9 mouse cellular contexts compared by ENCODE assay signal in the genomic region with DNA sequence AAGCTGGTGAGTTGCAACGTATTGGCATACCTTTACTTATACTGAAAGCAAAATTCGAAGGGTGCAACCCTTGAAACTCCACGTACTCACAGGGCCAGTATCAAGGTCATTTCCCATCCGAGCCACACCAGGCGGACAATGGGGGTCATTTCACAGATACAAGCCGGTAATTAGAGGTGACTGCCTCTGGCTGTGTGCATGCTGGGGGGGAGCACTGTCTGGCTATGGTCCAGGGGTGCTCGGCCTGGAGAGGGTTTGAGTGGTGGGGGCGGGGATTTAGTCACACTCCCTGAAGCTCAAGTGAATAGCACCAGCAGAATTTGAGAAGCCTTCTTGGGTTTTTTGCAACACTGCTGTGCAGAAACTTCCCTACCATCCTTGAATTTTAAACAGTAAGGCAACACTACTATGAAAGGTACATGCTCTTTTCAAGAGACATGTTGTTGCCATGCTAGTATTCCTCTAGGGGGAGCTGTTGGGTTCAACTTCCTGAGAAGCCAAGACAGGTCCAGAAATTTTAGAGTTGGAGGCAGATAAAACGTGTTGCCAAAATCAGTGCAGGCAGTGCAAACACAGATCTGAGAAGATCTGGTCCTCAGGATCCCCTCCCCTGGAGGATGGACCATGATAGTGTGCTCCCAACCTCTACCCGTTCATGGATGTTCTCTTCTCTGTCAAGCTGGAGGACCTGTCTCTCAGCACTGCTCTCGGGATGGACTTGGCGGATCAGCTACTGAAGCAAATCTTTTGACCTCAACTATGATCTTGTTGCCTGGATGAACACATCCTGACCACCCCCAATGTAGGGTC.
DNase-seq lines count a peak whose midpoint lies in the region; ATAC-seq and TF ChIP-seq lines count a peak whose summit lies in the region.
"Had no signal": no experiment of that assay in that cellular context is flagged by ENCODE, and none has a peak within 500 bp of the region (broad histone marks: within the 10 kb centered on the region; RNA-seq: fewer than 3 reads in every experiment).

No protein-coding gene starts in this region.

- TF ChIP-seq POLR2A in lung, adult 2 months (IDR thresholded peaks at IDR 0.05; ENCODE audit: borderline replicate concordance, extremely low read depth, low read depth, low read length), result no peak

- H3K4me1 ChIP-seq in lung, embryonic 14.5 days (ENCODE audit: insufficient read depth), result no peaks in the 10 kb centered on the region
- H3K4me1 ChIP-seq in lung, adult 2 months (ENCODE audit: control insufficient read depth, insufficient read depth, low read length), result no peaks in the 10 kb centered on the region
- peaks cover 38% of the 10 kb centered on the region for H3K4me1 ChIP-seq in hindbrain, embryonic 10.5 days (replicated peaks)
- peaks cover 14% of the 10 kb centered on the region for H3K4me1 ChIP-seq in midbrain, embryonic 14.5 days (ENCODE audit: control insufficient read depth, insufficient read depth, low read length)
- H3K4me1 ChIP-seq: limb, embryonic 15.5 days had no signal

- no peaks in the 10 kb centered on the region for H3K9me3 ChIP-seq in lung, embryonic 14.5 days (ENCODE audit: low read depth, low read length)
- no peaks in the 10 kb centered on the region for H3K9me3 ChIP-seq in hindbrain, embryonic 10.5 days
- no peaks in the 10 kb centered on the region for H3K9me3 ChIP-seq in midbrain, embryonic 14.5 days (ENCODE audit: control insufficient read depth, low read length)
- H3K9me3 ChIP-seq: limb, embryonic 15.5 days had no signal

- H3K36me3 ChIP-seq in lung, embryonic 14.5 days (ENCODE audit: insufficient read depth), result no peaks in the 10 kb centered on the region
- H3K36me3 ChIP-seq in hindbrain, embryonic 10.5 days, result no peaks in the 10 kb centered on the region
- no peaks in the 10 kb centered on the region for H3K36me3 ChIP-seq in midbrain, embryonic 14.5 days (ENCODE audit: control insufficient read depth, insufficient read depth, low read length)
- H3K36me3 ChIP-seq: limb, embryonic 15.5 days had no signal

- ATAC-seq in lung, embryonic 14.5 days (ENCODE audit: insufficient read depth), result peak; percentile 52
- ATAC-seq in midbrain, embryonic 14.5 days (ENCODE audit: low FRiP score, low TSS enrichment), result peak; percentile 34; the same call in 1 of the 2 replicates

- no peak overlapping the region for H3K9ac ChIP-seq in lung, embryonic 14.5 days
- no peak overlapping the region for H3K9ac ChIP-seq in midbrain, embryonic 14.5 days (replicated peaks; ENCODE audit: low read length)
- H3K9ac ChIP-seq: limb, embryonic 15.5 days had no signal

- WGBS in lung, embryonic 14.5 days, result 40% methylated on average over 12 of the region's 12 CpGs
- 48% methylated on average over 12 of the region's 12 CpGs for WGBS in lung, adult 2 months
- 42% methylated on average over 12 of the region's 12 CpGs for WGBS in hindbrain, embryonic 10.5 days
- 40% methylated on average over 12 of the region's 12 CpGs for WGBS in midbrain, embryonic 14.5 days

- H3K27me3 ChIP-seq in lung, embryonic 14.5 days (ENCODE audit: insufficient read depth, low read length), result no peaks in the 10 kb centered on the region
- no peaks in the 10 kb centered on the region for H3K27me3 ChIP-seq in hindbrain, embryonic 10.5 days (ENCODE audit: insufficient read depth, poor library complexity, severe bottlenecking)
- no peaks in the 10 kb centered on the region for H3K27me3 ChIP-seq in midbrain, embryonic 14.5 days (ENCODE audit: control insufficient read depth, insufficient read depth, low read length)
- H3K27me3 ChIP-seq: limb, embryonic 15.5 days had no signal

- TF ChIP-seq CTCF in lung, embryonic 14.5 days (IDR thresholded peaks at IDR 0.05; ENCODE audit: low read depth), result peak; percentile 46
- TF ChIP-seq CTCF in lung, adult 2 months (IDR thresholded peaks at IDR 0.05; ENCODE audit: insufficient read depth, low read length), result no peak

- DNase-seq in lung, embryonic 14.5 days, result peak; percentile 50
- DNase-seq in lung, adult 2 months, result no peak
- DNase-seq in cerebellum, adult 18-20 months, result peak; percentile 28 to 32
- peak; percentile 42 for DNase-seq in hindbrain, embryonic 10.5 days (ENCODE audit: low spot score)
- DNase-seq in midbrain, embryonic 14.5 days, result peak; percentile 51
- no peak for DNase-seq in layer of hippocampus, adult 11-12 months (ENCODE audit: low spot score)
- no peak for DNase-seq in frontal cortex, postnatal 14 days (ENCODE audit: low spot score in 2 of 2)
- no peak for DNase-seq in heart, adult 18-20 months

- H3K4me3 ChIP-seq in lung, embryonic 14.5 days (ENCODE audit: low read depth, low read length), result no peak overlapping the region
- no peak overlapping the region for H3K4me3 ChIP-seq in lung, adult 2 months (replicated peaks; ENCODE audit: extremely low read depth, low read depth, low read length)
- H3K4me3 ChIP-seq in hindbrain, embryonic 10.5 days, result peak overlapping the region; percentile 34
- H3K4me3 ChIP-seq in midbrain, embryonic 14.5 days (replicated peaks; ENCODE audit: low read depth, low read length), result no peak overlapping the region
- H3K4me3 ChIP-seq: limb, embryonic 15.5 days had no signal

- peak overlapping the region; percentile 14; the same call in 1 of the 2 replicates for H3K4me2 ChIP-seq in lung, embryonic 14.5 days
- no peak overlapping the region for H3K4me2 ChIP-seq in midbrain, embryonic 14.5 days (ENCODE audit: low read length)
- H3K4me2 ChIP-seq: limb, embryonic 15.5 days had no signal

- no peak overlapping the region for H3K27ac ChIP-seq in lung, embryonic 14.5 days (ENCODE audit: low read depth)
- H3K27ac ChIP-seq in hindbrain, embryonic 10.5 days, result peak overlapping the region; percentile 76
- H3K27ac ChIP-seq in midbrain, embryonic 14.5 days (replicated peaks; ENCODE audit: low read depth, low read length), result no peak overlapping the region
- H3K27ac ChIP-seq: limb, embryonic 15.5 days had no signal

Comparison
In these comparisons a context has a peak if more than half of its experiments do, and no peak if none do; other contexts are left out.
1. DNase-seq: peak in lung, embryonic 14.5 days (single experiment), cerebellum, adult 18-20 months (2 of 2), hindbrain, embryonic 10.5 days (single experiment) and midbrain, embryonic 14.5 days (single experiment); none in lung, adult 2 months (single experiment), layer of hippocampus, adult 11-12 months (single experiment), frontal cortex, postnatal 14 days (0 of 2) and heart, adult 18-20 months (0 of 2).